Mouse (Mus musculus) gastrocnemius, adult 2 months (tissue): Measurements from ENCODE around the gene Cst12. TPM values are rescaled to one million over a fixed set of nuclear protein-coding genes. Genes with fewer than 3 reads are reported as not detected.

Experiments
- DNase-seq: peaks from one replicate; pipeline ENCODE4 v3.0.0; 2022
- H3K27ac ChIP-seq: fragments of 200-600 bp; 2 replicates; pipeline ENCODE4 v1.8.1; 2022; ENCODE audit warnings: mild to moderate bottlenecking
- H3K4me3 ChIP-seq: fragments of 200-600 bp; 2 replicates; pipeline ENCODE4 v1.8.1; 2022; ENCODE audit warnings: mild to moderate bottlenecking, moderate library complexity
- CTCF ChIP-seq: fragments of 200-600 bp; IDR thresholded peaks from 2 replicates; pipeline ENCODE4 v1.8.1; 2022; ENCODE audit warnings: antibody characterized with exemption, mild to moderate bottlenecking, moderate library complexity
- intact Hi-C: fragments of 180-260 bp; cut with DNase I; formaldehyde crosslinking; loops from one replicate; pipeline ENCODE4 v1.15.1; 2025
- total RNA-seq, 2 experiments: library from RNA; stranded (reverse); gene quantifications; 2 replicates each; pipeline ENCODE4 v1.2.3; 2021

Cst12 gene
- total RNA-seq, 2 experiments from 2014 or later = not detected

DNA sequence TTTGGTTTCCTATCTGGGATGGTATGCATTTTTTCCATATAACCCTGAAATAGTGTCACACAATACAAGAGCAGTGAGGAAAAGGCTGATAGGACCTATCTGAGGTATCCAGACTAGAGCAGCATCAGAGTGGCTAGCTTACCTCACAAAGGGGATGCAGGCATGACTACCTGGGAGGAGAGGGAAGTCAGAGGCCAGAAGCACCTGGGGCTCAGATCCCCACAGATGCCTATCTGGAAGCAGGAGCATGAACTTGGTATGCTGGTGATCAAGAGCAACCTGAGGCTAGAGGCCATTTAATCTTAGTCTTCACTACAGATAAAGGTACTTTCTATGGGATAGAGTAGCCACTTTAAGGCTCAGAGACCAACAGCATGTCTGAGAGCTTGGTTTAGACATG lies 30.7 kb downstream of the Cst12 start, which contains the start of gene Cst13:
Gene Cst13 (plus strand): TSS at position 173 of the 400 bp plus-strand sequence.
- no peak within 1 kb of the TSS for H3K4me3 ChIP-seq
- no peak for TF ChIP-seq CTCF
- no peak for DNase-seq
- H3K27ac ChIP-seq = no peak within 1 kb of the TSS
- intact Hi-C loops = no loop called here

DNA sequence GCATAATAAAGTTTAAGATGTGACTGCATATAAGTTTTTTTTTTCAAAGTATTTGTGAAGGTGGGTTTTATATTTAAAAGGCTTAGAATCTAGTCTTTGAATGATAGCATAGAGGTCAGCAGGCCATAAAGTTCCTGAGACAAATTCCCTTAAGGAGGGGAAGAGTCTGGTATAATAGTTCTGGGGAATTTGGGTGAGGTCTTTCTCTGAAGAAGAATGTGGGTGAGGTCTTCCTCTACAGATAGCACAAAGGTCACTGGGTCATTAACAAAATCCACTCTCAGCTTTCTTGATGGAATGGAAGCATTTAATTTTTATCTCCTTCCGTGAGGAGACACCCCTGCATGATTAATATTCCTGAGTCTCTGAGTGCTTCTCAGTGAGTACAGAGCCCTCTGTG lies 36.8 kb downstream of the Cst12 start:
- H3K4me3 ChIP-seq = no peak overlapping the region
- DNase-seq = no peak
- TF ChIP-seq CTCF = no peak
- no peak overlapping the region for H3K27ac ChIP-seq
- intact Hi-C loops = no loop called here

DNA sequence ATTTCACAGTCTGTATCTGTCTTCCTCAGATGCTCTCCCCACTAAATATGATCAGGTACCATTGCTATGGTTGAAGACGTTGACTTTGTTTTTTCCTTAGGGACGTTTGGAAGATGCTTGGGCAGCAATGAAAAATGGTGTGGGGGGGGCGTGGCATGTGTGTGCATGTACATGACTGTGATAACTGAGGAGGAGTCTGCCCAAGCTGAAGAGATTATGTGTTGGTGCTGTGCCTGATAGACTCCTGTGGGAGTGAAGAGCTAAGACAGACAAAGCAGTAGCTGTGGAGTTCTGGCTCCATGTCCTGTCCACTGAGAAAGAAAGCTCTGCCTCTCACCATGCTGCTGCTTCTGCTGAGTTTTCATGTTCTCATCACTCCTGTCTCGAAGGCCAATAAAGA lies 45.8 kb downstream of the Cst12 start, which contains the start of gene Cst9:
Gene Cst9 (plus strand): TSS at position 236 of the 400 bp plus-strand sequence.
- H3K27ac ChIP-seq = no peak within 1 kb of the TSS
- DNase-seq = no peak
- no peak within 1 kb of the TSS for H3K4me3 ChIP-seq
- TF ChIP-seq CTCF = no peak
- intact Hi-C loops = no loop called here

DNA sequence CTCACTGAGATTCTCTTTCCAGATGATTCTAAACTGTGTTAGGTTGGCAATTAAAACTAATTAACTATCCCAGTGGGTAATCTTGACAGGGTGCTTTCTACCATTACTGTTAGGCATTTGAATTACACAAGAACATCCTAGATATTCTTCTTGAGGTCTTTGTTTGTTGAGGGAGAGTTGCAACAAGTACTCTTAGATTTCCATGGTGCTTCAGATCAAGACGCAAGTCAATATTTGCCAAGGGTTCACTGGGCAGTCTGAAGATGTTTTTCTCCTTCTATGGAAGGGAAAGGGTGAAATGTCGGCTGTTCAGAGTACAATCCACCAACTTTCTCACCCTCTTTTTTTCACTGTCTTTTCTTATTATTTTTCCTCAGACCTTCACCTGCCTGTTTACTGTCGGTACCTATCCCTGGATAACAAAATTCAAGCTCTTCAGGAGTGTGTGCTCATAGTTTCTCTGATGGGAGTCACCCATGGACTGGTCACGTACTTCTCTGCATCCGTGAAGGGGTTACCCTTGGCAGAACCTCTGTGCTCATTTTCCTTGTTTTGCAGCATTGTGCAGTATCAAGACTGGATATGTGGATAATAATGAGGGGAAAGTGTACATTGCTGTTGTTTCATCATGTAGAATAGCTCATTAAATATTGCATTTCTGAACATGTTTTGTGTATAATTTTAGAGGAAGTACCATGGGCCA lies 49.1 kb downstream of the Cst12 start:
- no peak overlapping the region for H3K27ac ChIP-seq
- intact Hi-C loops = no loop called here
- no peak for TF ChIP-seq CTCF
- DNase-seq = no peak
- H3K4me3 ChIP-seq = no peak overlapping the region

DNA sequence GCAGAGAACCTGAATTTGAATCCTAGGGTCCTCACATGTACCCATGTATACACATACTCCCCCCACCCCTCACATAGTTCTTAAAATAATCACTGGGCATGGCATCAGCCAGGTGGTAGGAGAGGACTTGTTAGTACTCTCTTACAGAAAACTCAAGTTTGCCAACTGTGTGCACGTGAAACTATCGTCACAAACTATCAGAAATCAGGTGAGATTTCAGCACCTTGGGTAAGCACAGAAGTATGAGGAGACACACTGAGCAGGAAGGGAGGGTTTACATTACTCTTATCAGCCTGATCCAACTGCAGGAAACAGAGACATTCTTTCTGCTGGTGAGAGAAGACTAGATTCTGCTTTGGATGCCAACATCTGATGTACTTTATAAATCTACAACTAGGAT lies 50.1 kb downstream of the Cst12 start:
- intact Hi-C loops = no loop called here
- no peak for DNase-seq
- TF ChIP-seq CTCF = no peak
- Histone ChIP-seq H3K27ac (no peak overlapping the region), H3K4me3 (no peak overlapping the region)

Other genes with a start within 250 kb of the Cst12 start
- 1 to 10 TPM; 6.6 to 7.7 TPM for gene Nxt1, start 116.8 kb upstream of the Cst12 start, total RNA-seq
- gene Gzf1, start 108.3 kb upstream of the Cst12 start, total RNA-seq = 10 to 100 TPM; 18.9 to 26.3 TPM
- gene Napb, start 56.9 kb upstream of the Cst12 start, total RNA-seq = 1 to 10 TPM; 4.3 to 6.2 TPM
- gene Cstl1, start 39.0 kb upstream of the Cst12 start, total RNA-seq = not detected
- gene Cst11, start 17.9 kb upstream of the Cst12 start, total RNA-seq = not detected
- gene 8030411F24Rik, start 7.4 kb upstream of the Cst12 start, total RNA-seq = not detected
- not detected for gene Cst8, start 9.4 kb downstream of the Cst12 start, total RNA-seq
- not detected for gene Cst13, start 30.7 kb downstream of the Cst12 start, total RNA-seq
- not detected for gene Cst9, start 45.8 kb downstream of the Cst12 start, total RNA-seq
- gene 9230104L09Rik, start 75.7 kb downstream of the Cst12 start, total RNA-seq = 1 to 10 TPM in 1 of 2 experiments, not detected in 1; 1.3 TPM
- 100 to 1,000 TPM; 519 to 664 TPM for gene Cst3, start 86.3 kb downstream of the Cst12 start, total RNA-seq
- not detected for gene Gm1330, start 213.9 kb downstream of the Cst12 start, total RNA-seq
- not detected for gene Gm10750, start 227.9 kb downstream of the Cst12 start, total RNA-seq